Mouse (Mus musculus): ENCODE measurements at regions not wholly inside any gene's neighbourhood (a gene's known extent, or its start where the extent isn't known, plus 50 kb on each side); places are given as distances from the start of the nearest gene placed in this dataset.
A peak's percentile ranks its signal among the peaks of the same experiment; 100 is the strongest.

- 63% methylated on average over 1 of the region's 1 CpGs for WGBS (ENCODE audit: insufficient replicate concordance)
- DNase-seq (no peak), ATAC-seq (no peak)
- no peak overlapping the region for H3K27ac ChIP-seq (ENCODE audit: low read depth)
- no peaks in the 10 kb centered on the region for H3K4me1 ChIP-seq (ENCODE audit: insufficient read depth)
- H3K27me3 ChIP-seq (ENCODE audit: insufficient read depth, low read length): no peaks in the 10 kb centered on the region
- TF ChIP-seq CTCF (IDR thresholded peaks at IDR 0.05; ENCODE audit: low read depth) (no peak), EP300 (IDR thresholded peaks at IDR 0.05; ENCODE audit: low read depth) (no peak)
- H3K9me3 ChIP-seq (ENCODE audit: low read length): no peaks in the 10 kb centered on the region
- H3K4me2 ChIP-seq (ENCODE audit: low read depth, low read length): no peak overlapping the region
- H3K36me3 ChIP-seq (replicated peaks; ENCODE audit: insufficient read depth, low read length): no peaks in the 10 kb centered on the region
- H3K9ac ChIP-seq (replicated peaks): no peak overlapping the region
- H3K4me3 ChIP-seq (ENCODE audit: low read depth, low read length): no peak overlapping the region
Measured at GRCm38 (mm10) chr16:85743022-85743421, 59.9 kb downstream of the Adamts1 start.

- ATAC-seq (no peak), DNase-seq (no peak)
- Histone ChIP-seq H3K36me3 (replicated peaks; ENCODE audit: insufficient read depth, low read length) (no peaks in the 10 kb centered on the region), H3K4me1 (ENCODE audit: insufficient read depth) (no peaks in the 10 kb centered on the region), H3K9ac (replicated peaks) (no peak overlapping the region), H3K4me3 (ENCODE audit: low read depth, low read length) (no peak overlapping the region), H3K27me3 (ENCODE audit: insufficient read depth, low read length) (no peaks in the 10 kb centered on the region), H3K4me2 (ENCODE audit: low read depth, low read length) (no peak overlapping the region), H3K27ac (ENCODE audit: low read depth) (no peak overlapping the region), H3K9me3 (ENCODE audit: low read length) (no peaks in the 10 kb centered on the region)
- no peak for TF ChIP-seq CTCF (IDR thresholded peaks at IDR 0.05; ENCODE audit: low read depth)
- TF ChIP-seq EP300 (IDR thresholded peaks at IDR 0.05; ENCODE audit: low read depth): no peak
- WGBS (ENCODE audit: insufficient replicate concordance): 83% methylated on average over 2 of the region's 2 CpGs
Measured at GRCm38 (mm10) chr16:85738606-85739195, 64.2 kb downstream of the Adamts1 start.

GRCm38 (mm10) chr16:85728026-85728425 is 74.9 kb downstream of the Adamts1 start:
- H3K27me3 ChIP-seq (ENCODE audit: insufficient read depth, low read length): no peaks in the 10 kb centered on the region
- no peak for TF ChIP-seq CTCF (IDR thresholded peaks at IDR 0.05; ENCODE audit: low read depth)
- no peak overlapping the region for H3K9ac ChIP-seq (replicated peaks)
- H3K27ac ChIP-seq (ENCODE audit: low read depth): no peak overlapping the region
- H3K9me3 ChIP-seq (ENCODE audit: low read length): no peaks in the 10 kb centered on the region
- no peak overlapping the region for H3K4me2 ChIP-seq (ENCODE audit: low read depth, low read length)
- H3K36me3 ChIP-seq (replicated peaks; ENCODE audit: insufficient read depth, low read length): no peaks in the 10 kb centered on the region
- ATAC-seq: no peak
- H3K4me1 ChIP-seq (ENCODE audit: insufficient read depth): no peaks in the 10 kb centered on the region
- H3K4me3 ChIP-seq (ENCODE audit: low read depth, low read length): no peak overlapping the region
- no peak for DNase-seq
- WGBS (ENCODE audit: insufficient replicate concordance): 70% methylated on average over 2 of the region's 2 CpGs

GRCm38 (mm10) chr16:85721968-85722367 is 80.9 kb downstream of the Adamts1 start:
- peak; percentile 52 for TF ChIP-seq CTCF (IDR thresholded peaks at IDR 0.05; ENCODE audit: low read depth)
- no peak for TF ChIP-seq EP300 (IDR thresholded peaks at IDR 0.05; ENCODE audit: low read depth)
- H3K27me3 ChIP-seq (ENCODE audit: insufficient read depth, low read length): no peaks in the 10 kb centered on the region
- no peak overlapping the region for H3K4me3 ChIP-seq (ENCODE audit: low read depth, low read length)
- WGBS (ENCODE audit: insufficient replicate concordance): 59% methylated on average over 2 of the region's 2 CpGs
- DNase-seq (no peak), ATAC-seq (no peak)
- no peaks in the 10 kb centered on the region for H3K36me3 ChIP-seq (replicated peaks; ENCODE audit: insufficient read depth, low read length)
- H3K9me3 ChIP-seq (ENCODE audit: low read length): no peaks in the 10 kb centered on the region
- no peak overlapping the region for H3K9ac ChIP-seq (replicated peaks)
- no peaks in the 10 kb centered on the region for H3K4me1 ChIP-seq (ENCODE audit: insufficient read depth)
- no peak overlapping the region for H3K27ac ChIP-seq (ENCODE audit: low read depth)
- no peak overlapping the region for H3K4me2 ChIP-seq (ENCODE audit: low read depth, low read length)

- no peak for DNase-seq
- ATAC-seq: no peak
- H3K4me3 ChIP-seq (ENCODE audit: low read depth, low read length): no peak overlapping the region
- H3K4me2 ChIP-seq (ENCODE audit: low read depth, low read length): no peak overlapping the region
- H3K9ac ChIP-seq (replicated peaks): no peak overlapping the region
- H3K4me1 ChIP-seq (ENCODE audit: insufficient read depth): no peaks in the 10 kb centered on the region
- no peak for TF ChIP-seq CTCF (IDR thresholded peaks at IDR 0.05; ENCODE audit: low read depth)
- no peak overlapping the region for H3K27ac ChIP-seq (ENCODE audit: low read depth)
- 64% methylated on average over 3 of the region's 3 CpGs for WGBS (ENCODE audit: insufficient replicate concordance)
- no peaks in the 10 kb centered on the region for H3K36me3 ChIP-seq (replicated peaks; ENCODE audit: insufficient read depth, low read length)
- H3K27me3 ChIP-seq (ENCODE audit: insufficient read depth, low read length): no peaks in the 10 kb centered on the region
- no peaks in the 10 kb centered on the region for H3K9me3 ChIP-seq (ENCODE audit: low read length)
Measured at GRCm38 (mm10) chr16:85712291-85712690, 90.6 kb downstream of the Adamts1 start.

GRCm38 (mm10) chr16:85704254-85705020 is 98.5 kb downstream of the Adamts1 start:
- Histone ChIP-seq H3K27me3 (ENCODE audit: insufficient read depth, low read length) (no peaks in the 10 kb centered on the region), H3K4me2 (ENCODE audit: low read depth, low read length) (no peak overlapping the region), H3K4me1 (ENCODE audit: insufficient read depth) (no peaks in the 10 kb centered on the region), H3K9me3 (ENCODE audit: low read length) (no peaks in the 10 kb centered on the region), H3K4me3 (ENCODE audit: low read depth, low read length) (no peak overlapping the region), H3K36me3 (replicated peaks; ENCODE audit: insufficient read depth, low read length) (no peaks in the 10 kb centered on the region), H3K9ac (replicated peaks) (no peak overlapping the region), H3K27ac (ENCODE audit: low read depth) (no peak overlapping the region)
- TF ChIP-seq EP300 (IDR thresholded peaks at IDR 0.05; ENCODE audit: low read depth): no peak
- TF ChIP-seq CTCF (IDR thresholded peaks at IDR 0.05; ENCODE audit: low read depth): no peak
- WGBS (ENCODE audit: insufficient replicate concordance): 69% methylated on average over 9 of the region's 9 CpGs
- ATAC-seq (peak; percentile 67), DNase-seq (no peak)
